Mouse (Mus musculus): Measurements from ENCODE around the gene Aldh16a1. TPM values are rescaled to one million over a fixed set of nuclear protein-coding genes. Genes with fewer than 3 reads are reported as not detected.
"Not testable (repeated sequence)": the region's sequence is repeated elsewhere in the genome, so short reads cannot be mapped to it uniquely, and the experiment has no call there.

Gene Aldh16a1
- polyA plus RNA-seq, 1 experiment from 2014 or later: 49.1 TPM

- H3K4me1 ChIP-seq: peaks cover 43% of the 10 kb centered on the region
- peaks cover 58% of the 10 kb centered on the region for H3K36me3 ChIP-seq
- no peaks in the 10 kb centered on the region for H3K27me3 ChIP-seq
- no peak for ATAC-seq (ENCODE audit: insufficient number of reproducible peaks, low FRiP score, low TSS enrichment, low read depth)
- H3K9me3 ChIP-seq: no peaks in the 10 kb centered on the region
- H3K4me2 ChIP-seq: no peak overlapping the region
- H3K27ac ChIP-seq: no peak overlapping the region; the same call in 1 of the 2 replicates
- whole genome bisulfite sequencing: 54% methylated on average over 8 of the region's 8 CpGs
- no peak overlapping the region for H3K4me3 ChIP-seq
- H3K9ac ChIP-seq: 0 out of 2 replicates have a peak overlapping the region, but pooled peaks have one; percentile 21
Measured at GRCm38 (mm10) chr7:45121404-45121803, 33.0 kb downstream of the Aldh16a1 start.

- ATAC-seq (ENCODE audit: insufficient number of reproducible peaks, low FRiP score, low TSS enrichment, low read depth): no peak
- 76% methylated on average over 5 of the region's 5 CpGs for WGBS
Measured at GRCm38 (mm10) chr7:45119780-45120709, 34.3 kb downstream of the Aldh16a1 start.

GRCm38 (mm10) chr7:45118336-45118735 lies 36.0 kb downstream of the Aldh16a1 start:
- WGBS: 84% methylated on average over 6 of the region's 6 CpGs
- no peaks in the 10 kb centered on the region for H3K27me3 ChIP-seq

More at GRCm38 (mm10) chr7:45119780-45120709, 34.3 kb downstream of the Aldh16a1 start:
- Histone ChIP-seq H3K36me3 (peaks cover 44% of the 10 kb centered on the region), H3K27ac (peak overlapping the region; percentile 35; the same call in 1 of the 2 replicates), H3K9ac (no peak overlapping the region), H3K4me3 (no peak overlapping the region), H3K4me2 (no peak overlapping the region), H3K27me3 (no peaks in the 10 kb centered on the region), H3K4me1 (peaks cover 29% of the 10 kb centered on the region), H3K9me3 (no peaks in the 10 kb centered on the region)

GRCm38 (mm10) chr7:45117566-45117965 lies 36.8 kb downstream of the Aldh16a1 start:
- Histone ChIP-seq H3K4me3 (no peak overlapping the region), H3K27me3 (no peaks in the 10 kb centered on the region), H3K9ac (no peak overlapping the region), H3K27ac (no peak overlapping the region), H3K36me3 (peaks cover 36% of the 10 kb centered on the region), H3K9me3 (no peaks in the 10 kb centered on the region), H3K4me1 (peaks cover 15% of the 10 kb centered on the region), H3K4me2 (no peak overlapping the region)
- WGBS: 83% methylated on average over 8 of the region's 8 CpGs
- ATAC-seq (ENCODE audit: insufficient number of reproducible peaks, low FRiP score, low TSS enrichment, low read depth): no peak

More at GRCm38 (mm10) chr7:45118336-45118735, 36.0 kb downstream of the Aldh16a1 start:
- H3K4me2 ChIP-seq: no peak overlapping the region
- no peaks in the 10 kb centered on the region for H3K9me3 ChIP-seq
- no peak overlapping the region for H3K9ac ChIP-seq
- peaks cover 23% of the 10 kb centered on the region for H3K4me1 ChIP-seq
- ATAC-seq (ENCODE audit: insufficient number of reproducible peaks, low FRiP score, low TSS enrichment, low read depth): no peak
- H3K4me3 ChIP-seq: no peak overlapping the region
- no peak overlapping the region for H3K27ac ChIP-seq
- peaks cover 43% of the 10 kb centered on the region for H3K36me3 ChIP-seq

GRCm38 (mm10) chr7:45113476-45113875 lies 40.9 kb downstream of the Aldh16a1 start:
- Histone ChIP-seq H3K4me1 (no peaks in the 10 kb centered on the region), H3K4me2 (no peak overlapping the region), H3K27me3 (no peaks in the 10 kb centered on the region), H3K27ac (no peak overlapping the region), H3K9ac (no peak overlapping the region), H3K36me3 (no peaks in the 10 kb centered on the region), H3K4me3 (no peak overlapping the region), H3K9me3 (no peaks in the 10 kb centered on the region)
- WGBS: 74% methylated on average over 2 of the region's 2 CpGs
- no peak for ATAC-seq (ENCODE audit: insufficient number of reproducible peaks, low FRiP score, low TSS enrichment, low read depth)

GRCm38 (mm10) chr7:45112529-45112928 lies 41.9 kb downstream of the Aldh16a1 start:
- no peak overlapping the region for H3K4me3 ChIP-seq
- H3K9ac ChIP-seq: no peak overlapping the region
- no peaks in the 10 kb centered on the region for H3K9me3 ChIP-seq
- no peak overlapping the region for H3K27ac ChIP-seq
- H3K27me3 ChIP-seq: no peaks in the 10 kb centered on the region
- no peaks in the 10 kb centered on the region for H3K4me1 ChIP-seq
- no peaks in the 10 kb centered on the region for H3K36me3 ChIP-seq
- H3K4me2 ChIP-seq: no peak overlapping the region
- no peak for ATAC-seq (ENCODE audit: insufficient number of reproducible peaks, low FRiP score, low TSS enrichment, low read depth)
- WGBS: 72% methylated on average over 3 of the region's 3 CpGs

GRCm38 (mm10) chr7:45111940-45112339 lies 42.4 kb downstream of the Aldh16a1 start:
- no peak overlapping the region for H3K4me3 ChIP-seq
- no peak for ATAC-seq (ENCODE audit: insufficient number of reproducible peaks, low FRiP score, low TSS enrichment, low read depth)
- WGBS: 34% methylated on average over 2 of the region's 2 CpGs
- no peaks in the 10 kb centered on the region for H3K9me3 ChIP-seq
- H3K9ac ChIP-seq: no peak overlapping the region
- no peak overlapping the region for H3K27ac ChIP-seq
- no peak overlapping the region for H3K4me2 ChIP-seq
- H3K4me1 ChIP-seq: no peaks in the 10 kb centered on the region
- H3K36me3 ChIP-seq: no peaks in the 10 kb centered on the region
- H3K27me3 ChIP-seq: no peaks in the 10 kb centered on the region

GRCm38 (mm10) chr7:45110089-45110488 lies 44.3 kb downstream of the Aldh16a1 start:
- H3K4me1 ChIP-seq; H3K9me3 ChIP-seq; H3K4me2 ChIP-seq; H3K27me3 ChIP-seq; H3K4me3 ChIP-seq; H3K36me3 ChIP-seq; ATAC-seq (ENCODE audit: insufficient number of reproducible peaks, low FRiP score, low TSS enrichment, low read depth); H3K9ac ChIP-seq; H3K27ac ChIP-seq: not testable (repeated sequence)
- WGBS: 87% methylated on average over 4 of the region's 4 CpGs

GRCm38 (mm10) chr7:45107052-45107645 lies 47.2 kb downstream of the Aldh16a1 start:
- H3K27ac ChIP-seq: no peak overlapping the region
- H3K9ac ChIP-seq: no peak overlapping the region
- H3K4me1 ChIP-seq: peaks cover 23% of the 10 kb centered on the region
- no peaks in the 10 kb centered on the region for H3K27me3 ChIP-seq
- H3K36me3 ChIP-seq: no peaks in the 10 kb centered on the region
- no peak for ATAC-seq (ENCODE audit: insufficient number of reproducible peaks, low FRiP score, low TSS enrichment, low read depth)
- no peak overlapping the region for H3K4me2 ChIP-seq
- 66% methylated on average over 5 of the region's 5 CpGs for WGBS
- H3K4me3 ChIP-seq: no peak overlapping the region
- H3K9me3 ChIP-seq: no peaks in the 10 kb centered on the region

GRCm38 (mm10) chr7:45106441-45106840 lies 47.9 kb downstream of the Aldh16a1 start:
- no peaks in the 10 kb centered on the region for H3K27me3 ChIP-seq
- 55% methylated on average over 6 of the region's 6 CpGs for WGBS
- H3K9me3 ChIP-seq: no peaks in the 10 kb centered on the region
- no peaks in the 10 kb centered on the region for H3K36me3 ChIP-seq
- H3K4me2 ChIP-seq: no peak overlapping the region
- H3K27ac ChIP-seq: no peak overlapping the region
- no peak overlapping the region for H3K9ac ChIP-seq
- peaks cover 28% of the 10 kb centered on the region for H3K4me1 ChIP-seq
- H3K4me3 ChIP-seq: no peak overlapping the region
- no peak for ATAC-seq (ENCODE audit: insufficient number of reproducible peaks, low FRiP score, low TSS enrichment, low read depth)

GRCm38 (mm10) chr7:45105491-45105890 lies 48.9 kb downstream of the Aldh16a1 start:
- 68% methylated on average over 8 of the region's 8 CpGs for WGBS
- no peak overlapping the region for H3K4me2 ChIP-seq
- H3K27me3 ChIP-seq: no peaks in the 10 kb centered on the region
- H3K9ac ChIP-seq: no peak overlapping the region
- H3K4me1 ChIP-seq: peaks cover 28% of the 10 kb centered on the region
- no peak overlapping the region for H3K4me3 ChIP-seq
- no peaks in the 10 kb centered on the region for H3K9me3 ChIP-seq
- no peak for ATAC-seq (ENCODE audit: insufficient number of reproducible peaks, low FRiP score, low TSS enrichment, low read depth)
- no peaks in the 10 kb centered on the region for H3K36me3 ChIP-seq
- no peak overlapping the region for H3K27ac ChIP-seq

GRCm38 (mm10) chr7:45104941-45105340 lies 49.4 kb downstream of the Aldh16a1 start:
- Histone ChIP-seq H3K9me3 (no peaks in the 10 kb centered on the region), H3K4me3 (no peak overlapping the region), H3K4me1 (peaks cover 28% of the 10 kb centered on the region), H3K9ac (no peak overlapping the region), H3K36me3 (no peaks in the 10 kb centered on the region), H3K27ac (no peak overlapping the region), H3K27me3 (no peaks in the 10 kb centered on the region), H3K4me2 (no peak overlapping the region)
- no peak for ATAC-seq (ENCODE audit: insufficient number of reproducible peaks, low FRiP score, low TSS enrichment, low read depth)
- 78% methylated on average over 5 of the region's 5 CpGs for WGBS

Data from limb, embryonic 15.5 days (tissue).